17 mouse cellular contexts compared by ENCODE assay signal in genomic region chr1:115417645-115418044, GRCm38 (mm10).
DNase-seq lines count a peak whose midpoint lies in the region; ATAC-seq and TF ChIP-seq lines count a peak whose summit lies in the region.
"Had no signal": no experiment of that assay in that cellular context is flagged by ENCODE, and none has a peak within 500 bp of the region (broad histone marks: within the 10 kb centered on the region; RNA-seq: fewer than 3 reads in every experiment).

No protein-coding gene starts in this region.

- ATAC-seq in forebrain, embryonic 15.5 days (replicated peaks): 0 out of 2 replicates have a peak, but pooled peaks have one; percentile 43
- ATAC-seq in forebrain, embryonic 11.5 days (replicated peaks; ENCODE audit: low FRiP score): no peak
- peak; percentile 66; the same call in 1 of the 2 replicates for ATAC-seq in midbrain, embryonic 12.5 days (ENCODE audit: low FRiP score, low read depth)
- peak; percentile 38; the same call in 1 of the 2 replicates for ATAC-seq in neural tube, embryonic 14.5 days (ENCODE audit: low read depth)
- ATAC-seq: hindbrain, embryonic 16.5 days had no signal

- TF ChIP-seq POLR2A in brain, embryonic 14.5 days (IDR thresholded peaks at IDR 0.05; ENCODE audit: borderline replicate concordance, extremely low read depth, insufficient read depth, insufficient read length, poor library complexity, severe bottlenecking): no peak

- no peak overlapping the region for H3K4me3 ChIP-seq in forebrain, embryonic 15.5 days
- H3K4me3 ChIP-seq in forebrain, embryonic 11.5 days (ENCODE audit: low read depth, low read length): no peak overlapping the region
- H3K4me3 ChIP-seq in midbrain, embryonic 12.5 days: no peak overlapping the region
- H3K4me3 ChIP-seq in midbrain, embryonic 10.5 days: no peak overlapping the region
- H3K4me3 ChIP-seq in neural tube, embryonic 14.5 days (ENCODE audit: low read depth, low read length): no peak overlapping the region
- H3K4me3 ChIP-seq: embryonic facial prominence, embryonic 13.5 days; gastrocnemius, adult 2 months; heart, embryonic 12.5 days; hindbrain, embryonic 10.5 days had no signal

- 51% methylated on average over 2 of the region's 2 CpGs for WGBS in forebrain, embryonic 15.5 days
- 86% methylated on average over 2 of the region's 2 CpGs for WGBS in forebrain, embryonic 11.5 days
- WGBS in midbrain, embryonic 12.5 days: 72% methylated on average over 2 of the region's 2 CpGs
- WGBS in midbrain, embryonic 10.5 days: 84% methylated on average over 2 of the region's 2 CpGs
- WGBS in neural tube, embryonic 14.5 days: 38% methylated on average over 2 of the region's 2 CpGs

- no peak overlapping the region for H3K9ac ChIP-seq in forebrain, embryonic 15.5 days (replicated peaks)
- no peak overlapping the region for H3K9ac ChIP-seq in forebrain, embryonic 11.5 days (ENCODE audit: low read length)
- no peak overlapping the region for H3K9ac ChIP-seq in midbrain, embryonic 12.5 days (replicated peaks)
- no peak overlapping the region for H3K9ac ChIP-seq in neural tube, embryonic 14.5 days (replicated peaks; ENCODE audit: low read depth, low read length)
- H3K9ac ChIP-seq: embryonic facial prominence, embryonic 13.5 days; heart, embryonic 12.5 days had no signal

- no peaks in the 10 kb centered on the region for H3K4me1 ChIP-seq in forebrain, embryonic 15.5 days
- no peaks in the 10 kb centered on the region for H3K4me1 ChIP-seq in forebrain, embryonic 11.5 days (replicated peaks; ENCODE audit: control insufficient read depth, insufficient read depth, low read length)
- H3K4me1 ChIP-seq in midbrain, embryonic 12.5 days: no peaks in the 10 kb centered on the region
- H3K4me1 ChIP-seq in midbrain, embryonic 10.5 days: no peaks in the 10 kb centered on the region
- no peaks in the 10 kb centered on the region for H3K4me1 ChIP-seq in neural tube, embryonic 14.5 days (ENCODE audit: control insufficient read depth, insufficient read depth, low read length)
- H3K4me1 ChIP-seq: embryonic facial prominence, embryonic 13.5 days; heart, embryonic 12.5 days; hindbrain, embryonic 10.5 days had no signal

- no peaks in the 10 kb centered on the region for H3K9me3 ChIP-seq in forebrain, embryonic 15.5 days
- H3K9me3 ChIP-seq in forebrain, embryonic 11.5 days (ENCODE audit: control insufficient read depth, low read length): no peaks in the 10 kb centered on the region
- no peaks in the 10 kb centered on the region for H3K9me3 ChIP-seq in midbrain, embryonic 12.5 days
- H3K9me3 ChIP-seq in midbrain, embryonic 10.5 days (replicated peaks): no peaks in the 10 kb centered on the region
- H3K9me3 ChIP-seq in neural tube, embryonic 14.5 days (ENCODE audit: control insufficient read depth, low read length): no peaks in the 10 kb centered on the region
- H3K9me3 ChIP-seq: embryonic facial prominence, embryonic 13.5 days; heart, embryonic 12.5 days; hindbrain, embryonic 10.5 days had no signal

- TF ChIP-seq CTCF in brain, embryonic 14.5 days (IDR thresholded peaks at IDR 0.05; ENCODE audit: borderline replicate concordance, extremely low read depth, insufficient read depth, insufficient read length): no peak

- no peaks in the 10 kb centered on the region for H3K36me3 ChIP-seq in forebrain, embryonic 15.5 days
- H3K36me3 ChIP-seq in forebrain, embryonic 11.5 days (ENCODE audit: control insufficient read depth, insufficient read depth, low read length): no peaks in the 10 kb centered on the region
- no peaks in the 10 kb centered on the region for H3K36me3 ChIP-seq in midbrain, embryonic 12.5 days
- no peaks in the 10 kb centered on the region for H3K36me3 ChIP-seq in midbrain, embryonic 10.5 days
- H3K36me3 ChIP-seq in neural tube, embryonic 14.5 days (ENCODE audit: control insufficient read depth, insufficient read depth, low read length): no peaks in the 10 kb centered on the region
- H3K36me3 ChIP-seq: embryonic facial prominence, embryonic 13.5 days; heart, embryonic 12.5 days; hindbrain, embryonic 10.5 days had no signal

- H3K27me3 ChIP-seq in forebrain, embryonic 15.5 days: no peaks in the 10 kb centered on the region
- H3K27me3 ChIP-seq in forebrain, embryonic 11.5 days (ENCODE audit: control insufficient read depth, insufficient read depth, low read length): no peaks in the 10 kb centered on the region
- H3K27me3 ChIP-seq in midbrain, embryonic 12.5 days: no peaks in the 10 kb centered on the region
- H3K27me3 ChIP-seq in midbrain, embryonic 10.5 days (ENCODE audit: low read depth, poor library complexity, severe bottlenecking): no peaks in the 10 kb centered on the region
- no peaks in the 10 kb centered on the region for H3K27me3 ChIP-seq in neural tube, embryonic 14.5 days (ENCODE audit: control insufficient read depth, insufficient read depth, low read length)
- H3K27me3 ChIP-seq: embryonic facial prominence, embryonic 13.5 days; heart, embryonic 12.5 days had no signal

- no peak for DNase-seq in forebrain, embryonic 11.5 days (ENCODE audit: low spot score)
- no peak for DNase-seq in midbrain, embryonic 10.5 days (ENCODE audit: low spot score)
- peak; percentile 27 for DNase-seq in brain, embryonic 14.5 days (ENCODE audit: low read depth)
- DNase-seq in ovary, postnatal 36 days (ENCODE audit: low spot score): no peak
- DNase-seq: adrenal gland, postnatal 10 days; cerebellum, adult 18-20 months; cerebellum, adult 9-11 months; cerebellum, postnatal 36 days; gastrocnemius, adult 2 months; gastrocnemius, postnatal 25 days had no signal

- no peak overlapping the region for H3K27ac ChIP-seq in forebrain, embryonic 15.5 days (replicated peaks)
- H3K27ac ChIP-seq in forebrain, embryonic 11.5 days (ENCODE audit: low read depth, low read length): no peak overlapping the region
- H3K27ac ChIP-seq in midbrain, embryonic 12.5 days (replicated peaks): no peak overlapping the region
- no peak overlapping the region for H3K27ac ChIP-seq in midbrain, embryonic 10.5 days (replicated peaks)
- no peak overlapping the region for H3K27ac ChIP-seq in neural tube, embryonic 14.5 days (ENCODE audit: low read depth, low read length)
- H3K27ac ChIP-seq: embryonic facial prominence, embryonic 13.5 days; gastrocnemius, adult 2 months; hindbrain, embryonic 10.5 days had no signal

- H3K4me2 ChIP-seq in forebrain, embryonic 15.5 days (replicated peaks): no peak overlapping the region
- H3K4me2 ChIP-seq in forebrain, embryonic 11.5 days (ENCODE audit: low read depth, low read length, severe bottlenecking): no peak overlapping the region
- no peak overlapping the region for H3K4me2 ChIP-seq in midbrain, embryonic 12.5 days (replicated peaks)
- no peak overlapping the region for H3K4me2 ChIP-seq in neural tube, embryonic 14.5 days (ENCODE audit: low read depth, low read length)
- H3K4me2 ChIP-seq: embryonic facial prominence, embryonic 13.5 days; heart, embryonic 12.5 days had no signal
